Mouse (Mus musculus): ENCODE measurements around the gene Rab33b.

- TF ChIP-seq EP300 (IDR thresholded peaks at IDR 0.05; ENCODE audit: insufficient read depth, low read depth, low read length) (no peak), CTCF (IDR thresholded peaks at IDR 0.05; ENCODE audit: low read depth, low read length) (no peak), POLR2A (IDR thresholded peaks at IDR 0.05; ENCODE audit: insufficient read depth, low read length) (no peak)
Observed at GRCm38 (mm10) chr3:51499876-51500275, 16.2 kb downstream of the Rab33b start.

Measured in ES-Bruce4 (cell line).